Mouse (Mus musculus): ENCODE measurements at regions not wholly inside any gene's neighbourhood (a gene's known extent, or its start where the extent isn't known, plus 50 kb on each side); places are given as distances from the start of the nearest gene placed in this dataset.
A peak's percentile ranks its signal among the peaks of the same experiment; 100 is the strongest.
"Not testable (repeated sequence)": the region's sequence is repeated elsewhere in the genome, so short reads cannot be mapped to it uniquely, and the experiment has no call there.

- ATAC-seq (no peak), DNase-seq (ENCODE audit: low spot score) (no peak)
- H3K4me3 ChIP-seq (ENCODE audit: low read depth, low read length): no peak overlapping the region
- H3K27ac ChIP-seq (ENCODE audit: low read depth, low read length): no peak overlapping the region
- H3K4me2 ChIP-seq (ENCODE audit: low read length): no peak overlapping the region
- H3K9me3 ChIP-seq (replicated peaks; ENCODE audit: control insufficient read depth, low read length): no peaks in the 10 kb centered on the region
- no peaks in the 10 kb centered on the region for H3K36me3 ChIP-seq (ENCODE audit: control insufficient read depth, insufficient read depth, low read length)
- H3K27me3 ChIP-seq (replicated peaks; ENCODE audit: control insufficient read depth, insufficient read depth, low read length): no peaks in the 10 kb centered on the region
- no peak overlapping the region for H3K9ac ChIP-seq (ENCODE audit: low read length)
- H3K4me1 ChIP-seq (ENCODE audit: control insufficient read depth, insufficient read depth, low read length): no peaks in the 10 kb centered on the region
- WGBS: 93% methylated on average over 1 of the region's 1 CpGs
These were observed 582.8 kb downstream of the Anxa1 start for GRCm38 (mm10) chr19:19807992-19808391.

DNA sequence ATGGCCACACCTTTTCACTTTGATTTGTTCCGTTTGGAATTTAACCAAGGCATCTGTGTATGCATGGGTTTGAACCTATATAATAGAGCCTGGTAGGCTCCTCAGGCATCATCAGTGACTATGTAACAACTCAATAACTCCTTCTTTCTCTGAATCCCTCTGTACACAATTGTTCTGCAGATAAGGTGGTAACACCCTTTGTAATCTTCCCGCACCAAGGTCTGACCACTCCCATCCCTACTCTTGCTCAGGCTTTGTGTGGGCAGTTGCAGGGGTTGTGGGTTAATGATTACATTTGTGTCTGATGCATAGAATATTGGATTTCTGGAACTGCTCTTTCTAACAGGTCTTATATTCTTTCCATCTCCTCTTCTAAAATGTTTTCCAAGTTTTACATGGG is 596.9 kb downstream of the Anxa1 start:
- Histone ChIP-seq H3K9ac (ENCODE audit: low read length) (no peak overlapping the region), H3K27ac (ENCODE audit: low read depth, low read length) (no peak overlapping the region), H3K9me3 (replicated peaks; ENCODE audit: control insufficient read depth, low read length) (no peaks in the 10 kb centered on the region), H3K4me2 (ENCODE audit: low read length) (no peak overlapping the region), H3K4me1 (ENCODE audit: control insufficient read depth, insufficient read depth, low read length) (no peaks in the 10 kb centered on the region), H3K4me3 (ENCODE audit: low read depth, low read length) (no peak overlapping the region), H3K36me3 (ENCODE audit: control insufficient read depth, insufficient read depth, low read length) (no peaks in the 10 kb centered on the region), H3K27me3 (replicated peaks; ENCODE audit: control insufficient read depth, insufficient read depth, low read length) (no peaks in the 10 kb centered on the region)
- no peak for DNase-seq (ENCODE audit: low spot score)
- no peak for ATAC-seq
- WGBS: 80% methylated on average over 2 of the region's 2 CpGs

- Histone ChIP-seq H3K9ac (ENCODE audit: low read length) (no peak overlapping the region), H3K4me2 (ENCODE audit: low read length) (no peak overlapping the region), H3K27me3 (replicated peaks; ENCODE audit: control insufficient read depth, insufficient read depth, low read length) (no peaks in the 10 kb centered on the region), H3K36me3 (ENCODE audit: control insufficient read depth, insufficient read depth, low read length) (no peaks in the 10 kb centered on the region), H3K9me3 (replicated peaks; ENCODE audit: control insufficient read depth, low read length) (no peaks in the 10 kb centered on the region), H3K27ac (ENCODE audit: low read depth, low read length) (no peak overlapping the region), H3K4me1 (ENCODE audit: control insufficient read depth, insufficient read depth, low read length) (no peaks in the 10 kb centered on the region), H3K4me3 (ENCODE audit: low read depth, low read length) (no peak overlapping the region)
- no peak for ATAC-seq
- peak; percentile 24 for DNase-seq (ENCODE audit: low spot score)
These were observed 607.2 kb downstream of the Anxa1 start for GRCm38 (mm10) chr19:19783507-19783906.

DNA sequence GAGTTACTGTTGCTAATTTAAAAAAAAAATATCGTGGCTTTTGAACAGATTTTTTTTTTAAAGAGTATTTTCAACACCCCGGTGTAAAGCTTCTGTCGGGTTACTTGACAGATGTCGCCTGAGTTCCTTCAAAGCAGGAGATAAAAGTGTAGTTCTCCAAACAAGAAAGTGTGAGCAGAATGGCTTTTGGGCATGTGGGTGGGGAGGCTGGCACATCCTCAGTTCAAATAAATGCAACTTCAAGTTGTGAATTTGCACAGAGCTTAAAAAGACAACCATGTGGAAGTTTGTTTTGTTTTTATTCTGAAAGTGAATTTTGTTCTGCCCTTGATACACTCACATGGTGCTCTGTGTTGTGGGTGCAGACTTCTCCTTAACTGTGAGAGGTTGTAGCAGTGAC is 612.9 kb downstream of the Anxa1 start:
- Histone ChIP-seq H3K27me3 (replicated peaks; ENCODE audit: control insufficient read depth, insufficient read depth, low read length) (no peaks in the 10 kb centered on the region), H3K9me3 (replicated peaks; ENCODE audit: control insufficient read depth, low read length) (no peaks in the 10 kb centered on the region), H3K36me3 (ENCODE audit: control insufficient read depth, insufficient read depth, low read length) (no peaks in the 10 kb centered on the region), H3K4me1 (ENCODE audit: control insufficient read depth, insufficient read depth, low read length) (no peaks in the 10 kb centered on the region), H3K4me2 (ENCODE audit: low read length) (no peak overlapping the region), H3K4me3 (ENCODE audit: low read depth, low read length) (no peak overlapping the region), H3K9ac (ENCODE audit: low read length) (no peak overlapping the region), H3K27ac (ENCODE audit: low read depth, low read length) (no peak overlapping the region)
- 77% methylated on average over 4 of the region's 4 CpGs for WGBS
- ATAC-seq: no peak
- DNase-seq (ENCODE audit: low spot score): no peak

GRCm38 (mm10) chr19:19770990-19771389 is 619.8 kb downstream of the Anxa1 start:
- 39% methylated on average over 1 of the region's 1 CpGs for WGBS
- H3K9ac ChIP-seq (ENCODE audit: low read length): no peak overlapping the region
- H3K4me3 ChIP-seq (ENCODE audit: low read depth, low read length): no peak overlapping the region
- no peak for DNase-seq (ENCODE audit: low spot score)
- H3K9me3 ChIP-seq (replicated peaks; ENCODE audit: control insufficient read depth, low read length): no peaks in the 10 kb centered on the region
- no peak overlapping the region for H3K4me2 ChIP-seq (ENCODE audit: low read length)
- H3K27ac ChIP-seq (ENCODE audit: low read depth, low read length): no peak overlapping the region
- H3K4me1 ChIP-seq (ENCODE audit: control insufficient read depth, insufficient read depth, low read length): no peaks in the 10 kb centered on the region
- no peaks in the 10 kb centered on the region for H3K36me3 ChIP-seq (ENCODE audit: control insufficient read depth, insufficient read depth, low read length)
- no peaks in the 10 kb centered on the region for H3K27me3 ChIP-seq (replicated peaks; ENCODE audit: control insufficient read depth, insufficient read depth, low read length)
- ATAC-seq: no peak

GRCm38 (mm10) chr19:19750069-19750599 is 639.1 kb upstream of the Rorb start:
- H3K27me3 ChIP-seq (replicated peaks; ENCODE audit: control insufficient read depth, insufficient read depth, low read length); H3K4me2 ChIP-seq (ENCODE audit: low read length); DNase-seq (ENCODE audit: low spot score); H3K27ac ChIP-seq (ENCODE audit: low read depth, low read length); H3K9me3 ChIP-seq (replicated peaks; ENCODE audit: control insufficient read depth, low read length); H3K36me3 ChIP-seq (ENCODE audit: control insufficient read depth, insufficient read depth, low read length); H3K9ac ChIP-seq (ENCODE audit: low read length); ATAC-seq; H3K4me3 ChIP-seq (ENCODE audit: low read depth, low read length); H3K4me1 ChIP-seq (ENCODE audit: control insufficient read depth, insufficient read depth, low read length): not testable (repeated sequence)
- 91% methylated on average over 3 of the region's 3 CpGs for WGBS

- H3K27ac ChIP-seq (ENCODE audit: low read depth, low read length): no peak overlapping the region
- H3K9me3 ChIP-seq (replicated peaks; ENCODE audit: control insufficient read depth, low read length): no peaks in the 10 kb centered on the region
- 54% methylated on average over 7 of the region's 7 CpGs for WGBS
- no peak overlapping the region for H3K9ac ChIP-seq (ENCODE audit: low read length)
- peak; percentile 9 for DNase-seq (ENCODE audit: low spot score)
- no peaks in the 10 kb centered on the region for H3K4me1 ChIP-seq (ENCODE audit: control insufficient read depth, insufficient read depth, low read length)
- no peak overlapping the region for H3K4me3 ChIP-seq (ENCODE audit: low read depth, low read length)
- ATAC-seq: no peak
- no peaks in the 10 kb centered on the region for H3K27me3 ChIP-seq (replicated peaks; ENCODE audit: control insufficient read depth, insufficient read depth, low read length)
- H3K36me3 ChIP-seq (ENCODE audit: control insufficient read depth, insufficient read depth, low read length): no peaks in the 10 kb centered on the region
- H3K4me2 ChIP-seq (ENCODE audit: low read length): no peak overlapping the region
These were observed 637.0 kb upstream of the Rorb start for GRCm38 (mm10) chr19:19747821-19748488.

- Histone ChIP-seq H3K9me3 (replicated peaks; ENCODE audit: control insufficient read depth, low read length) (no peaks in the 10 kb centered on the region), H3K27me3 (replicated peaks; ENCODE audit: control insufficient read depth, insufficient read depth, low read length) (no peaks in the 10 kb centered on the region), H3K9ac (ENCODE audit: low read length) (no peak overlapping the region), H3K27ac (ENCODE audit: low read depth, low read length) (no peak overlapping the region), H3K4me2 (ENCODE audit: low read length) (no peak overlapping the region), H3K36me3 (ENCODE audit: control insufficient read depth, insufficient read depth, low read length) (no peaks in the 10 kb centered on the region), H3K4me1 (ENCODE audit: control insufficient read depth, insufficient read depth, low read length) (no peaks in the 10 kb centered on the region), H3K4me3 (ENCODE audit: low read depth, low read length) (no peak overlapping the region)
- DNase-seq (ENCODE audit: low spot score) (peak; percentile 34), ATAC-seq (no peak)
- WGBS: 64% methylated on average over 4 of the region's 4 CpGs
These were observed 608.9 kb upstream of the Rorb start for GRCm38 (mm10) chr19:19719939-19720338.

All from forebrain, embryonic 14.5 days (tissue).